Mouse (Mus musculus) embryonic facial prominence, embryonic 12.5 days (tissue): ENCODE measurements around the gene Aspscr1. TPM values are rescaled to one million over a fixed set of nuclear protein-coding genes. Genes with fewer than 3 reads are reported as not detected.

Experiments used
- ATAC-seq: fragments of 200-750 bp; cut with Nextera tagmentation; 2 replicates; pipeline ENCODE4 v1.8.0; 2017; ENCODE audit not compliant: insufficient number of reproducible peaks, insufficient read depth, low FRiP score, low TSS enrichment
- H3K27ac ChIP-seq: fragments of 300-500 bp; sonication (generic); 2 replicates; pipeline ENCODE4 v1.5.1; 2016; ENCODE audit warnings: mild to moderate bottlenecking
- H3K27me3 ChIP-seq: fragments of 300-500 bp; sonication (generic); 2 replicates; pipeline ENCODE4 v1.6.1; 2016; ENCODE audit warnings: mild to moderate bottlenecking, moderate library complexity
- H3K36me3 ChIP-seq: fragments of 300-500 bp; sonication (generic); 2 replicates; pipeline ENCODE4 v1.6.1; 2016; ENCODE audit warnings: mild to moderate bottlenecking
- H3K4me1 ChIP-seq: fragments of 300-500 bp; sonication (generic); 2 replicates; pipeline ENCODE4 v1.6.1; 2016
- H3K4me2 ChIP-seq: fragments of 300-500 bp; sonication (generic); replicated peaks from 2 replicates; pipeline ENCODE4 v1.6.1; 2016; ENCODE audit warnings: mild to moderate bottlenecking, moderate library complexity
- H3K4me3 ChIP-seq: fragments of 300-500 bp; sonication (generic); 2 replicates; pipeline ENCODE4 v1.5.1; 2016; ENCODE audit warnings: mild to moderate bottlenecking
- H3K9ac ChIP-seq: fragments of 300-500 bp; sonication (generic); 2 replicates; pipeline ENCODE4 v1.6.1; 2016; ENCODE audit warnings: mild to moderate bottlenecking, moderate library complexity
- H3K9me3 ChIP-seq: fragments of 300-500 bp; sonication (generic); 2 replicates; pipeline ENCODE4 v1.6.1; 2016; ENCODE audit warnings: mild to moderate bottlenecking, moderate library complexity
- WGBS: fragments of 180-500 bp; shearing (Covaris S2); methylation state at CpG from one replicate; pipeline ENCODE4 v1.1.7; 2016; 5-methylcytosine and 5-hydroxymethylcytosine counted together
- polyA plus RNA-seq: library from polyadenylated mRNA; unstranded; fragments of >200 nt; fragmentation: Nextera tagmentation; extraction: Ambion mirVana; gene quantifications from 2 replicates; pipeline ENCODE4 v1.2.1, GENCODE M21; 2016

The Aspscr1 gene
- polyA plus RNA-seq, 1 experiment from 2014 or later = 131 TPM

GRCm38 (mm10) chr11:120707969-120708368 lies 35.2 kb downstream of the Aspscr1 start:
- peak overlapping the region; percentile 87 for H3K27ac ChIP-seq

GRCm38 (mm10) chr11:120709551-120709950 lies 36.8 kb downstream of the Aspscr1 start:
- H3K27me3 ChIP-seq = no peaks in the 10 kb centered on the region
- no peak overlapping the region for H3K4me3 ChIP-seq
- no peak overlapping the region for H3K9ac ChIP-seq
- peaks cover 51% of the 10 kb centered on the region for H3K4me1 ChIP-seq
- no peaks in the 10 kb centered on the region for H3K9me3 ChIP-seq
- no peak overlapping the region for H3K4me2 ChIP-seq
- peaks cover 26% of the 10 kb centered on the region; the same call in 1 of the 2 replicates for H3K36me3 ChIP-seq
- H3K27ac ChIP-seq = no peak overlapping the region
- no peak for ATAC-seq
- 75% methylated on average over 2 of the region's 2 CpGs for WGBS

More at GRCm38 (mm10) chr11:120707969-120708368, 35.2 kb downstream of the Aspscr1 start:
- Histone ChIP-seq H3K4me3 (no peak overlapping the region), H3K9me3 (no peaks in the 10 kb centered on the region), H3K36me3 (peaks cover 26% of the 10 kb centered on the region; the same call in 1 of the 2 replicates), H3K27me3 (no peaks in the 10 kb centered on the region), H3K4me2 (no peak overlapping the region), H3K4me1 (peaks cover 59% of the 10 kb centered on the region), H3K9ac (no peak overlapping the region)
- ATAC-seq = no peak
- WGBS = 34% methylated on average over 5 of the region's 5 CpGs

DNA sequence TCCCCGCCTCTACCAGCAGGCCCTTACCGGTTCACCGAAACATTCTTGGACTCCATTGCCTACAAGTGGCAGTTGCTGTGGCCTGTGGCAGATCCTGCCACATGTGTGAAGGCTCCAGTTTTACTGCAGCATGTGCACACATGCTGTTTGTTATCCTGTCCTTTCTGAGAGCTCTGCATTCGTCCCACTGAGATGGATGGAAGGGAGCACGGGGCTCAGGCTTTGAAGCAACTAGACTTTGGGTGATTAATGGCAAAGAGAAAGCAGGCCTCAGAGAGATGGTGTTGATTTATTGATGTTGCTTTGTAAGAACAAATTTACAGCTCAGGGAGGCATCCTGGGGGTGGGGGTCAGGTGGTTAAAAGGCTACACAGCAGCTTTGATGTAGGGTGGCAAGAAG lies 37.9 kb downstream of the Aspscr1 start:
- no peak overlapping the region for H3K4me3 ChIP-seq
- H3K27me3 ChIP-seq = no peaks in the 10 kb centered on the region
- H3K36me3 ChIP-seq = peaks cover 31% of the 10 kb centered on the region
- no peak overlapping the region for H3K27ac ChIP-seq
- WGBS = 76% methylated on average over 5 of the region's 5 CpGs
- H3K9ac ChIP-seq = no peak overlapping the region
- H3K4me1 ChIP-seq = peaks cover 44% of the 10 kb centered on the region
- no peak for ATAC-seq
- no peaks in the 10 kb centered on the region for H3K9me3 ChIP-seq
- H3K4me2 ChIP-seq = no peak overlapping the region

- no peak for ATAC-seq
- Histone ChIP-seq H3K9me3 (no peaks in the 10 kb centered on the region), H3K36me3 (peaks cover 41% of the 10 kb centered on the region), H3K4me3 (0 out of 2 replicates have a peak overlapping the region, but pooled peaks have one; percentile 57), H3K27ac (no peak overlapping the region; the same call in 1 of the 2 replicates), H3K4me2 (peak overlapping the region; percentile 99), H3K27me3 (no peaks in the 10 kb centered on the region), H3K4me1 (peaks cover 29% of the 10 kb centered on the region), H3K9ac (no peak overlapping the region)
- WGBS = 62% methylated on average over 8 of the region's 8 CpGs
Measured at GRCm38 (mm10) chr11:120711980-120712604, 39.3 kb downstream of the Aspscr1 start.

GRCm38 (mm10) chr11:120712771-120713568 lies 40.2 kb downstream of the Aspscr1 start:
- Histone ChIP-seq H3K27me3 (no peaks in the 10 kb centered on the region), H3K27ac (peak overlapping the region; percentile 69), H3K4me3 (peak overlapping the region; percentile 57), H3K36me3 (peaks cover 50% of the 10 kb centered on the region), H3K4me1 (peaks cover 21% of the 10 kb centered on the region), H3K9ac (peak overlapping the region; percentile 61), H3K9me3 (no peaks in the 10 kb centered on the region), H3K4me2 (peak overlapping the region; percentile 99)
- WGBS = 1% methylated on average over 38 of the region's 38 CpGs
- ATAC-seq = peak; percentile 50

DNA sequence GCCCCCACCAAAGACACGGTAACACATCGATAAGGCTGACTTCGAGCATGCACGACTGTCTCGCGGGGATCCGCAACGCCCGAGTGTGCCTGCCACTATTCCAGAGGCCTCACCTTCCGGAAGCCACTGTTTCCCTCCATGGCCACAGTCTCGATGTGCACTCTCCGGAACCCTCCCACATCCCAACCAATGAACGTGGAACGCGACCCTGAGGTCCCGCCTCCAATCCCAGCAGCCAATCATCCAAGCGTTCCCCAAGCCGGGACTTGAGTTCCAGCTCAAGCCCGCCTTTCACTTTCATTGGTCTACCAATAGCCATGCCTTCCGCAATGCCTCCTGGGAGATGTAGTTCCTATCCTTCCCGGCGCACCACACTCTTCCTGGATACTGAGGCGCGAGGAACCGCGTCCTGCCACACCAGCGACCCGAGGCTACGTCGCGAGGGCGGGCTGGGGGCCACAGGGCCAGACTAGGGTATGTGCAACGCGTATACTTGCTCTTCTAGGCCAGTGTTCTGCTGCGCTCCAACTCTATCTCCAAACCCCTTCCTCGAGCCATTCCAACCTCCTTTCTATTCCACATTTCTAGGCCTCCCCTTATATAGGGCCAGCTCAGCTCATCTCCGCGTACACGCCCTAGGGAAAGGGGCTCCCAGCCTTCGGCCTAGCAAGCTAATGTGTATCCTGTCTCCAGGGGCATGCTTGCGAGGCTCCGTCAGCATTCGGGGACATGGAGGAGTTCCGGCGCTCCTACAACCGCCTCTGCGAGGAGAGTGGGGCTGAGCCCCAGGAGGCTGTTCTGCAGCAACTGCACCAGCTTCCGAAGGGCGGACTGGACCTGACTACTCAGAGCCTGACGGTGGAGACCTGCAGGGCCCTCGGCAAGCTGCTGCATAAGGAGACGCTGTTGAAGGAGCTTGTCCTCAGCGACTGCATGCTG lies 41.1 kb downstream of the Aspscr1 start, which contains the start of the genes Cenpx and Lrrc45:
Gene Cenpx, minus strand, starts transcription at position 159 of the 939 bp plus-strand sequence.
Gene Lrrc45, plus strand, starts transcription at position 346 of the 939 bp plus-strand sequence.
- Histone ChIP-seq H3K36me3 (peaks cover 54% of the 10 kb centered on the region), H3K9me3 (no peaks in the 10 kb centered on the region), H3K4me3 (peak within 1 kb of the TSS; percentile 57), H3K27me3 (no peaks in the 10 kb centered on the region), H3K27ac (peak within 1 kb of the TSS; percentile 69), H3K9ac (peak within 1 kb of the TSS; percentile 70), H3K4me1 (peaks cover 21% of the 10 kb centered on the region), H3K4me2 (peak within 1 kb of the TSS; percentile 99)
- WGBS = 3% methylated on average over 53 of the region's 53 CpGs
- ATAC-seq = peak; percentile 93

DNA sequence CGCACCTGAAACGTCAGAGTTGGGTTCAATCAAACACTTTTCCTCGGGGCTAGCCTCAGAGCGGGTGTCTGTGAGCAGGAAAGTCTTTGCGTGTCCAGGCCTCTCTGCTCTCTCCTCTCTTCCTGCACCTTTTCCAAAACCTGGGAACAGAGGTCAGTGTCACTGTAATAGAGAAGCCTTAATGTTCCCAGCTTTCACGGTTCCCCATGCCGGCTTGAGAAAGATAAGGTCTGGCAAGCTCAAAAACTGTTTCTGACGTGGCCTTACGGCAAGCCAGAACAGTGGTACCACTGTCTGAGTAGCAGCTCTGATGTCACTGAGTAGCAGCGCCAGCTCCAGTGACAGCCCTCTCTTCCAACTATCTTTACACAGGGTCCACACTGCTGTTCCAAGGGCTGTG lies 41.8 kb downstream of the Aspscr1 start:
- H3K27ac ChIP-seq = no peak overlapping the region
- peak overlapping the region; percentile 57 for H3K4me3 ChIP-seq
- H3K36me3 ChIP-seq = peaks cover 53% of the 10 kb centered on the region
- ATAC-seq = no peak
- WGBS = 46% methylated on average over 10 of the region's 10 CpGs
- H3K4me1 ChIP-seq = peaks cover 21% of the 10 kb centered on the region
- no peaks in the 10 kb centered on the region for H3K9me3 ChIP-seq
- H3K9ac ChIP-seq = peak overlapping the region; percentile 70
- H3K27me3 ChIP-seq = no peaks in the 10 kb centered on the region
- peak overlapping the region; percentile 99 for H3K4me2 ChIP-seq

GRCm38 (mm10) chr11:120715131-120715530 lies 42.4 kb downstream of the Aspscr1 start:
- Histone ChIP-seq H3K36me3 (peaks cover 52% of the 10 kb centered on the region), H3K27me3 (no peaks in the 10 kb centered on the region), H3K9me3 (no peaks in the 10 kb centered on the region), H3K4me2 (peak overlapping the region; percentile 99; the same call in 1 of the 2 replicates), H3K4me1 (peaks cover 21% of the 10 kb centered on the region), H3K9ac (no peak overlapping the region), H3K4me3 (no peak overlapping the region), H3K27ac (no peak overlapping the region)
- WGBS = 85% methylated on average over 9 of the region's 9 CpGs
- no peak for ATAC-seq

- H3K4me2 ChIP-seq = no peak overlapping the region
- peaks cover 9% of the 10 kb centered on the region; the same call in 1 of the 2 replicates for H3K27me3 ChIP-seq
- peaks cover 49% of the 10 kb centered on the region for H3K36me3 ChIP-seq
- no peak overlapping the region for H3K27ac ChIP-seq
- no peak for ATAC-seq
- WGBS = 91% methylated on average over 9 of the region's 9 CpGs
- no peak overlapping the region for H3K4me3 ChIP-seq
- no peaks in the 10 kb centered on the region for H3K9me3 ChIP-seq
- no peak overlapping the region for H3K9ac ChIP-seq
- peaks cover 18% of the 10 kb centered on the region for H3K4me1 ChIP-seq
Measured at GRCm38 (mm10) chr11:120719242-120719641, 46.5 kb downstream of the Aspscr1 start.

GRCm38 (mm10) chr11:120719841-120720376 lies 47.1 kb downstream of the Aspscr1 start:
- WGBS = 92% methylated on average over 13 of the region's 13 CpGs

DNA sequence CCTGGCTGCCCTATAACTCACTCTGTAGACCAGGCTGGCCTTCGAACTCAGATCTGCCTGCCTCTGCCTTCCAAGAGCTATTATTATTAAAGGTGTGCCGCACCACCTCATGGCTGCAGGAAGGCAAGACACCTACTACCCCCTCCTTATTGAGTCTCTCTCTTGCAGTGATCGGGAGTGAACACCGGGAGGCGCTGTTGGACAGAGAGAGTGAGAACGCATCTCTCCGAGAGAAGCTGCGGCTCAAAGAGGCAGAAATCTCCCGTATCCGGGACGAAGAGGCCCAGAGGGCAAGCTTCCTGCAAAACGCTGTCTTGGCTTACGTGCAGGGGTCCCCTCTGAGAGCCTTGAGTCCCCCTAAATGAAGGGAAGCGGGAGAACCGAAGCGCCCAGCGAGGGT lies 47.7 kb downstream of the Aspscr1 start:
- no peak for ATAC-seq
- H3K4me1 ChIP-seq = peaks cover 11% of the 10 kb centered on the region
- H3K9ac ChIP-seq = peak overlapping the region; percentile 86
- peaks cover 9% of the 10 kb centered on the region; the same call in 1 of the 2 replicates for H3K27me3 ChIP-seq
- H3K27ac ChIP-seq = no peak overlapping the region
- 9% methylated on average over 17 of the region's 17 CpGs for WGBS
- H3K4me2 ChIP-seq = peak overlapping the region; percentile 93
- H3K9me3 ChIP-seq = no peaks in the 10 kb centered on the region
- peak overlapping the region; percentile 67 for H3K4me3 ChIP-seq
- H3K36me3 ChIP-seq = peaks cover 45% of the 10 kb centered on the region

More at GRCm38 (mm10) chr11:120719841-120720376, 47.1 kb downstream of the Aspscr1 start:
- no peaks in the 10 kb centered on the region for H3K9me3 ChIP-seq
- no peak overlapping the region for H3K4me2 ChIP-seq
- peaks cover 11% of the 10 kb centered on the region for H3K4me1 ChIP-seq
- peaks cover 9% of the 10 kb centered on the region; the same call in 1 of the 2 replicates for H3K27me3 ChIP-seq
- H3K4me3 ChIP-seq = no peak overlapping the region
- H3K9ac ChIP-seq = no peak overlapping the region
- no peak for ATAC-seq
- peaks cover 49% of the 10 kb centered on the region for H3K36me3 ChIP-seq
- H3K27ac ChIP-seq = no peak overlapping the region
